Mouse (Mus musculus): ENCODE results near the gene Fam210b. TPM values are rescaled to one million over a fixed set of nuclear protein-coding genes. Genes with fewer than 3 reads are reported as not detected.

Gene Fam210b
- total RNA-seq, 1 experiment from 2014 or later: 26.9 TPM

- DNase-seq: no peak
These were observed 58.9 kb downstream of the Fam210b start for GRCm38 (mm10) chr2:172404239-172404638.

GRCm38 (mm10) chr2:172405011-172405410 lies 59.6 kb downstream of the Fam210b start:
- DNase-seq: no peak

Other genes with a start within 250 kb of the Fam210b start
- not detected in 2 replicates for gene Mc3r, start 97.1 kb upstream of the Fam210b start, total RNA-seq (2021)
- 10.5 and 14.6 TPM in 2 replicates for gene Aurka, start 25.0 kb downstream of the Fam210b start, total RNA-seq (2021)
- 35.5 and 36.1 TPM in 2 replicates for gene Cstf1, start 25.1 kb downstream of the Fam210b start, total RNA-seq (2021)
- gene Cass4, start 48.2 kb downstream of the Fam210b start, total RNA-seq (2021): 0.15 and 0.53 TPM in 2 replicates
- 66.2 and 71.8 TPM in 2 replicates for gene Rtf2, start 95.0 kb downstream of the Fam210b start, total RNA-seq (2021)
- not detected in 2 replicates for gene Gcnt7, start 113.0 kb downstream of the Fam210b start, total RNA-seq (2021)
- 0.94 TPM in 1 of 2 replicates, not detected in the other for gene Fam209, start 127.0 kb downstream of the Fam210b start, total RNA-seq (2021)
- not detected in 2 replicates for gene Tfap2c, start 204.0 kb downstream of the Fam210b start, total RNA-seq (2021)

All from adrenal gland, postnatal 14 days (tissue).